Mouse (Mus musculus) brain, embryonic 14.5 days (tissue): ENCODE measurements around the gene Inf2.

Experiments used
- CTCF ChIP-seq: fragments of 200-500 bp; IDR thresholded peaks from 2 replicates; pipeline ENCODE4 v1.5.1; 2012; ENCODE audit warnings: inconsistent platforms, mild to moderate bottlenecking, moderate library complexity, borderline replicate concordance; ENCODE audit not compliant: insufficient read depth, insufficient read length; ENCODE audit errors: extremely low read depth
- POLR2A ChIP-seq: fragments of 200-500 bp; IDR thresholded peaks from 2 replicates; pipeline ENCODE4 v1.6.1; 2012; ENCODE audit warnings: mild to moderate bottlenecking, inconsistent platforms, borderline replicate concordance; ENCODE audit not compliant: poor library complexity, insufficient read depth, insufficient read length, severe bottlenecking; ENCODE audit errors: extremely low read depth

DNA sequence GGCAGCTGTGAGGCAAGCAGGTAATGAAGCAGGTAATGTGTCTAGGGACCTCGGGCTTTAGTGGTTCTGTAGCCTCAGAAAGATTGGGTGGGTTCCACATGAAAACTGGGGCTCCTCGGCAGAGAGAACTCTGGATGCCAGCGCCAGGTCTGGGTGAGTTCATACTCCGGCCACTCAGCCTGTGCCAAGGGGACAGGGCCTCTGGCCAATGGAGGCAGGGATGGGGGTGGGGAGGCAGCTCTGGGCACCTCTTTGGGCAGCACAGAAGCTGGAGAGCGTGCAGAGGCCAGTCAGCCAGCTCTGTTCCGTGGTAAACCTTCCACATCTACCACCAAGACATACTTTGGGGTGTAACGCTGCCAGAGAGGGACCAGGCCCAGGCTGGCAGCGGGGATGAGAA lies 9.0 kb downstream of the Inf2 start:
- no peak for TF ChIP-seq CTCF
- no peak for TF ChIP-seq POLR2A
